Mouse (Mus musculus) ES-E14 (cell line): ENCODE data around the gene H2-T3. TPM values are rescaled to one million over a fixed set of nuclear protein-coding genes. Genes with fewer than 3 reads are reported as not detected.

Experiments used
- DNase-seq: peaks from one replicate; pipeline ENCODE4 v3.0.0-alpha.2; 2013; ENCODE audit warnings: low read depth, low spot score
- H3K27ac ChIP-seq: 2 replicates; pipeline ENCODE4 v1.5.1; 2012; ENCODE audit warnings: low read depth, mild to moderate bottlenecking, low read length, moderate library complexity, mixed read lengths; ENCODE audit not compliant: poor library complexity, insufficient read depth, severe bottlenecking
- H3K36me3 ChIP-seq: 2 replicates; pipeline ENCODE4 v1.6.1; 2012; ENCODE audit warnings: mild to moderate bottlenecking, low read length, moderate library complexity, mixed read lengths; ENCODE audit not compliant: control insufficient read depth, poor library complexity, insufficient read depth, severe bottlenecking
- H3K4me1 ChIP-seq, 2 experiments: fragments of 150-350 bp in 1 of 2; sonication (generic) in 1 of 2; 2 replicates each; pipeline ENCODE4 v1.6.1; 2012; ENCODE audit warnings: low read length in 2 of 2, mild to moderate bottlenecking in 1 of 2, mixed read lengths in 1 of 2; ENCODE audit not compliant: control insufficient read depth in 2 of 2, insufficient read depth in 2 of 2, poor library complexity in 1 of 2
- H3K4me3 ChIP-seq, 2 experiments: fragments of 150-350 bp in 1 of 2; sonication (generic) in 1 of 2; 2 replicates each; pipeline ENCODE4 v1.5.1; 2012; ENCODE audit warnings: low read length in 2 of 2, low read depth in 1 of 2, mild to moderate bottlenecking in 1 of 2, mixed read lengths in 1 of 2; ENCODE audit not compliant: insufficient read depth in 1 of 2, poor library complexity in 1 of 2, severe bottlenecking in 1 of 2
- H3K9ac ChIP-seq: 2 replicates; pipeline ENCODE4 v1.6.1; 2012; ENCODE audit warnings: low read depth, mild to moderate bottlenecking, low read length, mixed read lengths; ENCODE audit not compliant: poor library complexity, insufficient read depth, severe bottlenecking
- H3K9me3 ChIP-seq: fragments of 150-350 bp; sonication (generic); 2 replicates; pipeline ENCODE4 v1.6.1; 2012; ENCODE audit warnings: low read depth, mild to moderate bottlenecking, low read length; ENCODE audit not compliant: control insufficient read depth, insufficient read depth
- CHD2 ChIP-seq: IDR thresholded peaks from 2 replicates; pipeline ENCODE4 v1.6.1; 2014; ENCODE audit warnings: mild to moderate bottlenecking, low read depth, low read length, inconsistent platforms
- HCFC1 ChIP-seq: IDR thresholded peaks from 2 replicates; pipeline ENCODE4 v1.6.1; 2012; ENCODE audit warnings: low read length, inconsistent platforms, borderline replicate concordance; ENCODE audit not compliant: insufficient read depth
- MAFK ChIP-seq: IDR thresholded peaks from 2 replicates; pipeline ENCODE4 v1.6.1; 2014; ENCODE audit warnings: mild to moderate bottlenecking, low read depth, low read length, inconsistent platforms; ENCODE audit not compliant: insufficient read depth
- ZC3H11A ChIP-seq: IDR thresholded peaks from 2 replicates; pipeline ENCODE4 v1.6.1; 2012; ENCODE audit warnings: low read depth, mild to moderate bottlenecking, inconsistent platforms, low read length, borderline replicate concordance
- ZNF384 ChIP-seq: IDR thresholded peaks from 2 replicates; pipeline ENCODE4 v1.6.1; 2012; ENCODE audit warnings: low read depth, low read length, inconsistent platforms
- in situ Hi-C, 2 experiments: fragments of 600-800 bp; cut with MboI; formaldehyde crosslinking; loops; one replicate each; pipeline ENCODE4 v1.15.1; 2025; ENCODE audit warnings: low sequenced_read_pairs in 2 of 2, inconsistent platforms in 1 of 2; ENCODE audit not compliant: unreplicated experiment in 2 of 2
- total RNA-seq: library from RNA; depleted of rRNA; stranded (reverse); fragments of 300-350 nt; gene quantifications from 2 replicates; pipeline ENCODE4 v1.2.3, GENCODE M21; 2012

Gene H2-T3
- total RNA-seq, 1 experiment: 0.22 TPM

GRCm38 (mm10) chr17:36215586-36215985 lies 25.5 kb upstream of the H2-T3 start:
- in situ Hi-C loops: no loop called here
- Histone ChIP-seq H3K27ac (no peak overlapping the region), H3K9me3 (no peaks in the 10 kb centered on the region), H3K4me3 (peak overlapping the region in 1 of 2 experiments; percentile 10; a peak in 1 of 4 replicates), H3K4me1 (no peaks in the 10 kb centered on the region), H3K9ac (no peak overlapping the region), H3K36me3 (no peaks in the 10 kb centered on the region)
- TF ChIP-seq HCFC1 (no peak), CHD2 (no peak)
- no peak for DNase-seq

GRCm38 (mm10) chr17:36206846-36207245 lies 16.8 kb upstream of the H2-T3 start:
- Histone ChIP-seq H3K9me3 (no peaks in the 10 kb centered on the region), H3K4me3 (no peak overlapping the region), H3K4me1 (no peaks in the 10 kb centered on the region), H3K9ac (no peak overlapping the region), H3K27ac (no peak overlapping the region), H3K36me3 (no peaks in the 10 kb centered on the region)
- in situ Hi-C loops: no loop called here
- no peak for DNase-seq
- TF ChIP-seq ZC3H11A (no peak), HCFC1 (no peak), CHD2 (no peak), MAFK (no peak), ZNF384 (no peak)

- Histone ChIP-seq H3K4me3 (peak overlapping the region in 1 of 2 experiments; percentile 25; a peak in 1 of 4 replicates), H3K36me3 (no peaks in the 10 kb centered on the region), H3K9me3 (no peaks in the 10 kb centered on the region), H3K4me1 (no peaks in the 10 kb centered on the region), H3K27ac (no peak overlapping the region), H3K9ac (no peak overlapping the region)
- DNase-seq: no peak
- TF ChIP-seq HCFC1 (no peak), CHD2 (no peak), ZC3H11A (no peak), ZNF384 (no peak)
- in situ Hi-C loops: no loop called here
Observed at GRCm38 (mm10) chr17:36205862-36206261, 15.8 kb upstream of the H2-T3 start.

GRCm38 (mm10) chr17:36205456-36205855 lies 15.4 kb upstream of the H2-T3 start:
- Histone ChIP-seq H3K27ac (no peak overlapping the region), H3K36me3 (no peaks in the 10 kb centered on the region), H3K4me3 (no peak overlapping the region), H3K9me3 (no peaks in the 10 kb centered on the region), H3K9ac (no peak overlapping the region), H3K4me1 (no peaks in the 10 kb centered on the region)
- TF ChIP-seq ZC3H11A: no peak
- TF ChIP-seq MAFK: no peak
- no peak for TF ChIP-seq HCFC1
- TF ChIP-seq CHD2: no peak
- TF ChIP-seq ZNF384: no peak
- no peak for DNase-seq
- in situ Hi-C loops: no loop called here

- DNase-seq: no peak
- in situ Hi-C loops: no loop called here
- Histone ChIP-seq H3K9me3 (no peaks in the 10 kb centered on the region), H3K9ac (no peak overlapping the region), H3K36me3 (no peaks in the 10 kb centered on the region), H3K4me1 (no peaks in the 10 kb centered on the region), H3K27ac (no peak overlapping the region), H3K4me3 (no peak overlapping the region)
- TF ChIP-seq ZC3H11A: no peak
- no peak for TF ChIP-seq MAFK
- no peak for TF ChIP-seq ZNF384
- TF ChIP-seq HCFC1: no peak
- no peak for TF ChIP-seq CHD2
Observed at GRCm38 (mm10) chr17:36201851-36202250, 11.8 kb upstream of the H2-T3 start.
